Mouse (Mus musculus): ENCODE data around the gene Jmjd6.
A peak's percentile ranks its signal among the peaks of the same experiment; 100 is the strongest.
"Not testable (repeated sequence)": the region's sequence is repeated elsewhere in the genome, so short reads cannot be mapped to it uniquely, and the experiment has no call there.

Jmjd6 gene

GRCm38 (mm10) chr11:116823885-116824284 lies 19.4 kb downstream of the Jmjd6 start:
- DNase-seq (ENCODE audit: low spot score) = not testable (repeated sequence)

GRCm38 (mm10) chr11:116823255-116823654 lies 20.0 kb downstream of the Jmjd6 start:
- no peak for DNase-seq (ENCODE audit: low spot score)

- no peak for DNase-seq (ENCODE audit: low spot score)
Observed at GRCm38 (mm10) chr11:116822626-116823025, 20.6 kb downstream of the Jmjd6 start.

- DNase-seq (ENCODE audit: low spot score) = no peak
Observed at GRCm38 (mm10) chr11:116822215-116822614, 21.0 kb downstream of the Jmjd6 start.

- no peak for DNase-seq (ENCODE audit: low spot score)
Observed at GRCm38 (mm10) chr11:116821057-116821940, 21.9 kb downstream of the Jmjd6 start.

- no peak for DNase-seq (ENCODE audit: low spot score)
Observed at GRCm38 (mm10) chr11:116819932-116820593, 23.2 kb downstream of the Jmjd6 start.

GRCm38 (mm10) chr11:116818722-116819121 lies 24.5 kb downstream of the Jmjd6 start:
- no peak for DNase-seq (ENCODE audit: low spot score)

GRCm38 (mm10) chr11:116817567-116817966 lies 25.7 kb downstream of the Jmjd6 start:
- DNase-seq (ENCODE audit: low spot score) = no peak

GRCm38 (mm10) chr11:116816769-116817168 lies 26.5 kb downstream of the Jmjd6 start:
- no peak for DNase-seq (ENCODE audit: low spot score)

- no peak for DNase-seq (ENCODE audit: low spot score)
Observed at GRCm38 (mm10) chr11:116814884-116815415, 28.3 kb downstream of the Jmjd6 start.

- DNase-seq (ENCODE audit: low spot score) = no peak
Observed at GRCm38 (mm10) chr11:116814076-116814883, 29.0 kb downstream of the Jmjd6 start.

GRCm38 (mm10) chr11:116813610-116814009 lies 29.6 kb downstream of the Jmjd6 start:
- DNase-seq (ENCODE audit: low spot score) = no peak

GRCm38 (mm10) chr11:116812793-116813529 lies 30.3 kb downstream of the Jmjd6 start:
- no peak for DNase-seq (ENCODE audit: low spot score)

GRCm38 (mm10) chr11:116810983-116811901 lies 32.0 kb downstream of the Jmjd6 start:
- no peak for DNase-seq (ENCODE audit: low spot score)

- no peak for DNase-seq (ENCODE audit: low spot score)
Observed at GRCm38 (mm10) chr11:116810528-116810927, 32.7 kb downstream of the Jmjd6 start.

- DNase-seq (ENCODE audit: low spot score) = no peak
Observed at GRCm38 (mm10) chr11:116809520-116809919, 33.7 kb downstream of the Jmjd6 start.

GRCm38 (mm10) chr11:116808811-116809395 lies 34.3 kb downstream of the Jmjd6 start:
- DNase-seq (ENCODE audit: low spot score) = no peak

GRCm38 (mm10) chr11:116807938-116808606 lies 35.2 kb downstream of the Jmjd6 start:
- peak; percentile 75 for DNase-seq (ENCODE audit: low spot score)

GRCm38 (mm10) chr11:116807526-116807925 lies 35.7 kb downstream of the Jmjd6 start:
- no peak for DNase-seq (ENCODE audit: low spot score)
